Mouse (Mus musculus): ENCODE data around the gene H2afj. TPM values are rescaled to one million over a fixed set of nuclear protein-coding genes. Genes with fewer than 3 reads are reported as not detected.

The H2afj gene
- polyA plus RNA-seq, 1 experiment from 2014 or later = 106 TPM

DNA sequence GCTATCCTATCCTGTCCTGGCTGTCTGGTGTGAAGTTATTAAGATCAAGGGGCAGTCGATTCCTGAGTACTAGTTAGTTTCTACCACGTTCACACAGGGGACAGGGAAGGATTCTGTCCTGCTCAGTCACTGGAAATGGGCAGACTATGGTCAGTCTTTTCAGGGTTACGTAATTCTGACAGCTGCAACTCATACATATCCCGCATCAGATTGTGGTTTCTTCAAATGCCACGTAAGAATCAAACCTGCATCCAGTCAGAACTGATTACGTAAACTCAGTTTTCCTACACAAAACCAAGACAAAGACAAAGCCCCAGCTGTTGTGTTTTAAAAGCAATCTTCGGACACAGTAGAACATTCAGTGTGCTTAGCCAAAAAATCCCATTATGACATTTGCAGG lies 7.3 kb downstream of the H2afj start:
- WGBS = 93% methylated on average over 7 of the region's 7 CpGs
- H3K9me3 ChIP-seq (ENCODE audit: low read depth, low read length) = no peaks in the 10 kb centered on the region
- H3K9ac ChIP-seq = no peak overlapping the region
- peaks cover 87% of the 10 kb centered on the region for H3K36me3 ChIP-seq (ENCODE audit: insufficient read depth)
- TF ChIP-seq CTCF (IDR thresholded peaks at IDR 0.05; ENCODE audit: low read depth) = no peak
- H3K4me2 ChIP-seq = no peak overlapping the region
- ATAC-seq (ENCODE audit: insufficient read depth) = no peak
- no peaks in the 10 kb centered on the region for H3K27me3 ChIP-seq (ENCODE audit: insufficient read depth, low read length)
- DNase-seq = no peak
- H3K27ac ChIP-seq (ENCODE audit: low read depth) = no peak overlapping the region
- no peaks in the 10 kb centered on the region for H3K4me1 ChIP-seq (ENCODE audit: insufficient read depth)
- no peak overlapping the region for H3K4me3 ChIP-seq (ENCODE audit: low read depth, low read length)

DNA sequence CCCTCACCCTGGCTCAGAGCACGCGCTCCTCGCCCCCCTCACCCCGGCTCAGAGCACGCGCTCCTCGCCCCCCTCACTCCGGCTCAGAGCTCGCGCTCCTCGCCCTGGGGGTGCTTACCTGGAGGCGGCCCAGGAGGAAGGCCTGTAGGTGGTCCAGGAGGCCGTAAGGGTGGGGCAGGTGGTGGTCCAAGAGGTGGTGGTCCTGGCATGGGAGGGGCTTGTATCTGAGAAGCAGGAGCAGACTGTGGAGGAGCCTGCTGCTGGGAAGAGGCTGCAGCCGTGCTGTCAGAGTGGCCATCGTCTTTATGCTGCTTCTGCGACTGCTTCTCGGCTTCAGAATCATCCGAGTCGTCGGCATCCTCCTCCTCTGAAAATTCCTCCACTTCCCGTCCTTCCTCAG lies 8.8 kb downstream of the H2afj start:
- Histone ChIP-seq H3K4me2 (no peak overlapping the region), H3K27ac (ENCODE audit: low read depth) (no peak overlapping the region), H3K9me3 (ENCODE audit: low read depth, low read length) (no peaks in the 10 kb centered on the region), H3K9ac (no peak overlapping the region), H3K4me3 (ENCODE audit: low read depth, low read length) (no peak overlapping the region), H3K4me1 (ENCODE audit: insufficient read depth) (no peaks in the 10 kb centered on the region), H3K27me3 (ENCODE audit: insufficient read depth, low read length) (no peaks in the 10 kb centered on the region), H3K36me3 (ENCODE audit: insufficient read depth) (peaks cover 97% of the 10 kb centered on the region)
- no peak for ATAC-seq (ENCODE audit: insufficient read depth)
- TF ChIP-seq CTCF (IDR thresholded peaks at IDR 0.05; ENCODE audit: low read depth) = no peak
- 92% methylated on average over 21 of the region's 21 CpGs for WGBS
- no peak for DNase-seq

DNA sequence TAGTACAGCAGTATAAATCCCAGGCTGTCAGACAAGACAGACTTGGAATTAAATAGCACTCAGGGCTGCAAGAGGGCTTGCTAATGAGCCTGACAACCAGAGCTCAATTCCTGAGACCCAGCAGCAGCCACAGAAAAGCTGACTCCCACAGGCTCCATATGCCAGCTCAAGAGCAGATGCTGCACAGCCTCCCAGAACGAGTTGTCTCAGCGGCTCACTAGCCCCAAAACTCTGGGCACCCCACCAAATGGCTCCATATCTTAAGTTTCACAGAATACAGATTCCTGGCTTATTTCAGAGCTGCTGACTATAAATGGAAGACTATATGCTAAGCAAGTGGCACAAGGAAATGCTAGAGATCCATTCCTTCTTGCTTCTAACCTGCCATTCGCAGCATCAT lies 9.5 kb downstream of the H2afj start:
- Histone ChIP-seq H3K27me3 (ENCODE audit: insufficient read depth, low read length) (no peaks in the 10 kb centered on the region), H3K9me3 (ENCODE audit: low read depth, low read length) (no peaks in the 10 kb centered on the region), H3K4me1 (ENCODE audit: insufficient read depth) (no peaks in the 10 kb centered on the region), H3K4me2 (no peak overlapping the region), H3K9ac (no peak overlapping the region), H3K27ac (ENCODE audit: low read depth) (no peak overlapping the region), H3K36me3 (ENCODE audit: insufficient read depth) (peaks cover 97% of the 10 kb centered on the region), H3K4me3 (ENCODE audit: low read depth, low read length) (no peak overlapping the region)
- DNase-seq (no peak), ATAC-seq (ENCODE audit: insufficient read depth) (no peak)
- no peak for TF ChIP-seq CTCF (IDR thresholded peaks at IDR 0.05; ENCODE audit: low read depth)
- 94% methylated on average over 3 of the region's 3 CpGs for WGBS

DNA sequence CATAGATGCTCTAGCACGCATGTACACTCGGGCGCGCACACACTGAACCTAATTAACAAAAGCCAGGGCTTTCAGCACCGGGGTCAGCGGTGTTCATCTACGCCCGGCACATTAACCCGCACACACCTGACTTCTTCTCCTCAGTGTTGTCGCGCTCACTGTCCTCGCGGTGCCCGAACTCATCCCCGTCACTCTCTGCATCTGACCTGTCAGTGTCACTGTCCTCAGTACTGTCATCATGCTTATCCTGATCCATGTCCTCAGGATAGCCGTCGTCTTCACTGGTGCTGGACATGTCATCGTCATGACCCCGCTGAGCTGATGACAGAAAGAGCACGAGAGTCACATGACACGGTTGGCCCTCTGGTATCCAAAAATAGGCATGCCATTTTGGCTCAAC lies 12.3 kb downstream of the H2afj start:
- Histone ChIP-seq H3K27ac (ENCODE audit: low read depth) (no peak overlapping the region), H3K27me3 (ENCODE audit: insufficient read depth, low read length) (no peaks in the 10 kb centered on the region), H3K4me2 (no peak overlapping the region), H3K9ac (no peak overlapping the region), H3K4me3 (ENCODE audit: low read depth, low read length) (no peak overlapping the region), H3K36me3 (ENCODE audit: insufficient read depth) (peaks cover 94% of the 10 kb centered on the region), H3K4me1 (ENCODE audit: insufficient read depth) (no peaks in the 10 kb centered on the region), H3K9me3 (ENCODE audit: low read depth, low read length) (no peaks in the 10 kb centered on the region)
- 94% methylated on average over 21 of the region's 21 CpGs for WGBS
- TF ChIP-seq CTCF (IDR thresholded peaks at IDR 0.05; ENCODE audit: low read depth) = no peak
- DNase-seq (no peak), ATAC-seq (ENCODE audit: insufficient read depth) (no peak)

DNA sequence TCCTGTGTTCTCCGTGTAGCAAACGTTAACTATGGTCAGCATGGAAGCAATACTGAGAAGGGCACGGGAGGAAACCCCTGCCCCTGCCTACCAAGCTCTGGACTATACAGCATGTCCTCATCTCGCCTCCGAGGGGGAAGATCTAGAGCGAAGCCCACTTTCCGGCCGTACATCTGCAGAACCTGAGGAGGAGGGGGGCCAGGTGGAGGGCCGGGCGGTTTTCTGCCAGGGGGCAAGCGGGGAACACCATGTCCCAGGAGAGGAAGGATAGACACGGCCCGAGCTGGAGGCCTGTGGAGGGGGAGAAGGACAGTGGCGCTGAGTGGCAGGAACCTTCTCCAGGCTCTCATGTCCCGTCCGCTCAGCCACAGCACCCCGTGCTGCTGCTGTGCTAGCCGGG lies 13.0 kb downstream of the H2afj start:
- H3K27ac ChIP-seq (ENCODE audit: low read depth) = no peak overlapping the region
- H3K4me3 ChIP-seq (ENCODE audit: low read depth, low read length) = no peak overlapping the region
- ATAC-seq (ENCODE audit: insufficient read depth) (no peak), DNase-seq (no peak)
- WGBS = 94% methylated on average over 18 of the region's 18 CpGs
- H3K27me3 ChIP-seq (ENCODE audit: insufficient read depth, low read length) = no peaks in the 10 kb centered on the region
- no peak for TF ChIP-seq CTCF (IDR thresholded peaks at IDR 0.05; ENCODE audit: low read depth)
- no peaks in the 10 kb centered on the region for H3K9me3 ChIP-seq (ENCODE audit: low read depth, low read length)
- no peaks in the 10 kb centered on the region for H3K4me1 ChIP-seq (ENCODE audit: insufficient read depth)
- peaks cover 92% of the 10 kb centered on the region for H3K36me3 ChIP-seq (ENCODE audit: insufficient read depth)
- H3K9ac ChIP-seq = no peak overlapping the region
- H3K4me2 ChIP-seq = no peak overlapping the region

DNA sequence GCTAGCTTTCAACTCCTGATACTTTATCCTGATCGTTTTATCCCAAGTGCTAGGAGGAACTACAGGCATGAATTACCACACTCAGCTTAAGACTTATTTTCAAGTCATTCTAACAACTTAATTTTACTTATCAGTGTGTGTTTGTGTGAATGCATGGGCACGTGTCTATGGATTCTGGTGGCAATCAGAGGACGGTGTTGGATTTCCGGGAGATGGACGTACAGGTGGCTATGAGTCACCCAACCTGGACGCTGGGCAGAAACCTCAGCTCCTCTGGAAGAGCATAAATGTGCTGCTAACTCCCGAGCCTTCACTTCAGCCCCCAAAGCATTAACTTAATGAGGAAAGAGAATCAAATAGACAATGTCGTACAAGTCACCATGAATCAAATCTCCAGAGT lies 16.9 kb downstream of the H2afj start:
- no peak for ATAC-seq (ENCODE audit: insufficient read depth)
- Histone ChIP-seq H3K9ac (no peak overlapping the region; the same call in 1 of the 2 replicates), H3K4me1 (ENCODE audit: insufficient read depth) (no peaks in the 10 kb centered on the region), H3K36me3 (ENCODE audit: insufficient read depth) (peaks cover 53% of the 10 kb centered on the region), H3K27ac (ENCODE audit: low read depth) (no peak overlapping the region), H3K4me2 (no peak overlapping the region), H3K4me3 (ENCODE audit: low read depth, low read length) (no peak overlapping the region), H3K27me3 (ENCODE audit: insufficient read depth, low read length) (no peaks in the 10 kb centered on the region), H3K9me3 (ENCODE audit: low read depth, low read length) (no peaks in the 10 kb centered on the region)
- no peak for DNase-seq
- no peak for TF ChIP-seq CTCF (IDR thresholded peaks at IDR 0.05; ENCODE audit: low read depth)
- 90% methylated on average over 8 of the region's 8 CpGs for WGBS

DNA sequence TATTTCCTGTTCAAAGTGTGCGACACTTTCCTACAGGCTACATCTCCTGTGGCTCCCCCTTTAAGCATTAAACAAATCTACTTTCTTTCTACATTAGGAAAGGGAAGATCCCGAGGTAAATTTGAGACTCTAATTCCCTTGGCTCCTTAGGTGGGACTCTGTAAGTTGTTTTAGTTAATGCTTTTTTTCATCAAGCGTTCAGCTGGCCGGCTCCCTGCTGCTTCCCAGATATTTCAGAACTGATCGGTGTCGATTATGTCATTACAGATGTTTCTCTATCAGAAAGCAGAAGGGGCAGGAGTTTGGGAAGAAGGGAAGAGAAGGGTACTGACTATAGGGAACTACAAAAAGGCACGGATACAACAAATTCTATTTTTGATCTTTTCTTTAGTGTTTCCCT lies 19.1 kb downstream of the H2afj start:
- no peak for DNase-seq
- 14% methylated on average over 7 of the region's 7 CpGs for WGBS

DNA sequence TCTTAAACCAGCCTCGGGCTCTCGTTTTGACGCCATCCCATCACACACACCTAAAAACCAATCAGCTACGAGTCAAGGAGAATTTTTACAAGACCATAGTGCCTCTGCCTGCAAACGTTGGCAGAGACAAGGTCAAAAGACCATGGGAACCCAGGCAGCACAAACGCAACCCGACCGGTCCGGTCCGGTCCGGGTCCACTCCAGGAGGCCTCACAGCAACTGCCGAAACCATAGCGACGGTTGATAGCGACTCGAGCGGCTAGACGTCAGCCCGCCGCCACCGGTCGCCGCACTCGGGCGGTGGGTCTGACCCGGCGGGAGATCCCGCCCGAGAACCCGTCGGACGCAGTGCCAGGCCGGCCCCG lies 19.5 kb downstream of the H2afj start, which contains the start of gene BC049715:
Gene BC049715 (plus strand): TSS at position 111 of the 365 bp plus-strand sequence.
- peak; percentile 11; the same call in 1 of the 2 replicates for ATAC-seq (ENCODE audit: insufficient read depth)
- H3K9ac ChIP-seq = peak within 1 kb of the TSS; percentile 99
- DNase-seq = no peak
- TF ChIP-seq CTCF (IDR thresholded peaks at IDR 0.05; ENCODE audit: low read depth) = no peak
- no peaks in the 10 kb centered on the region for H3K9me3 ChIP-seq (ENCODE audit: low read depth, low read length)
- WGBS = under 1% methylated on average over 34 of the region's 34 CpGs
- H3K27ac ChIP-seq (ENCODE audit: low read depth) = peak within 1 kb of the TSS; percentile 91
- H3K27me3 ChIP-seq (ENCODE audit: insufficient read depth, low read length) = no peaks in the 10 kb centered on the region
- H3K4me3 ChIP-seq (ENCODE audit: low read depth, low read length) = peak within 1 kb of the TSS; percentile 100
- peaks cover 28% of the 10 kb centered on the region for H3K36me3 ChIP-seq (ENCODE audit: insufficient read depth)
- H3K4me1 ChIP-seq (ENCODE audit: insufficient read depth) = no peaks in the 10 kb centered on the region
- H3K4me2 ChIP-seq = peak within 1 kb of the TSS; percentile 66

More for the DNA sequence above, 19.1 kb downstream of the H2afj start:
- Histone ChIP-seq H3K9ac (peak overlapping the region; percentile 99), H3K4me3 (ENCODE audit: low read depth, low read length) (peak overlapping the region; percentile 100), H3K27ac (ENCODE audit: low read depth) (peak overlapping the region; percentile 91; the same call in 1 of the 2 replicates), H3K27me3 (ENCODE audit: insufficient read depth, low read length) (no peaks in the 10 kb centered on the region), H3K36me3 (ENCODE audit: insufficient read depth) (peaks cover 32% of the 10 kb centered on the region), H3K4me1 (ENCODE audit: insufficient read depth) (no peaks in the 10 kb centered on the region), H3K9me3 (ENCODE audit: low read depth, low read length) (no peaks in the 10 kb centered on the region), H3K4me2 (peak overlapping the region; percentile 60)
- TF ChIP-seq CTCF (IDR thresholded peaks at IDR 0.05; ENCODE audit: low read depth) = no peak
- ATAC-seq (ENCODE audit: insufficient read depth) = no peak

Data from lung, embryonic 14.5 days (tissue).